Mouse (Mus musculus): ENCODE measurements at regions not wholly inside any gene's neighbourhood (a gene's known extent, or its start where the extent isn't known, plus 50 kb on each side); places are given as distances from the start of the nearest gene placed in this dataset.

DNA sequence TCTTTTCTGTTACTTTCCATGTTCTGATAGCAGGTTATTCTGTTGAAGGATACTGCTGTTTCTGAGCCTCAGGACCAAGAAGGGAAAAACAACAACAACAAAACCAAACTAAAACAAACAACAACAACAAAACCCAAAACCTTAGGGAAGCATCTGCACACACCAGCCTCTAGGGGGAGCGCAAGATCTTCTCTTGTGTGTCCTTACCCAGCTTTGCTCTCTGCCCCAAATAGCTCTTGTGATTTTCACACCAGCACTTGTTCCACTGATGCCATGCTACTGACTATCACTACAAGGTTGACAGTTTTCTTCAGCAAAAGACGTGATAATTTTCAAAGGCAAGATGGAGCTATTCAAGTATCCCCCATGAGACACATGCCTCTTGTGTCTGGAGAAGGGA, 59.8 kb upstream of the Nrg3 start:
- DNase-seq = peak; percentile 50 to 57

All from kidney, postnatal 4 days (tissue).